Mouse (Mus musculus) MEL (cell line): ENCODE results near the gene Nosip. TPM values are rescaled to one million over a fixed set of nuclear protein-coding genes. Genes with fewer than 3 reads are reported as not detected.

ENCODE experiments used
- DNase-seq: peaks from one replicate; pipeline ENCODE4 v3.0.0; 2011; ENCODE audit warnings: low read depth, low spot score
- H3K27ac ChIP-seq: 2 replicates; pipeline ENCODE4 v1.5.1; 2012; ENCODE audit warnings: low read depth, mild to moderate bottlenecking, control low read depth, low read length, moderate library complexity; ENCODE audit not compliant: control insufficient read depth
- H3K27me3 ChIP-seq, 2 experiments: fragments of 150-350 bp in 1 of 2; sonication (generic) in 1 of 2; 2 replicates each; pipeline ENCODE4 v1.6.1; 2012; ENCODE audit warnings: low read length in 2 of 2, mild to moderate bottlenecking in 2 of 2, improper control_type of control experiment in 1 of 2, moderate library complexity in 1 of 2; ENCODE audit not compliant: insufficient read depth in 2 of 2, control insufficient read depth in 1 of 2
- H3K36me3 ChIP-seq, 2 experiments: 2 replicates each; pipeline ENCODE4 v1.6.1; 2012 to 2014; ENCODE audit warnings: low read length in 2 of 2, improper control_type of control experiment in 1 of 2, inconsistent platforms in 1 of 2, mild to moderate bottlenecking in 1 of 2; ENCODE audit not compliant: insufficient read depth in 2 of 2, control insufficient read depth in 1 of 2
- H3K4me1 ChIP-seq, 2 experiments: fragments of 150-350 bp in 1 of 2; sonication (generic) in 1 of 2; 2 replicates each; pipeline ENCODE4 v1.6.1; 2012; ENCODE audit warnings: low read length in 2 of 2, improper control_type of control experiment in 1 of 2, mild to moderate bottlenecking in 1 of 2; ENCODE audit not compliant: insufficient read depth in 2 of 2, control insufficient read depth in 1 of 2
- H3K4me3 ChIP-seq, 2 experiments: fragments of 150-350 bp in 1 of 2; sonication (generic) in 1 of 2; 2 replicates each; pipeline ENCODE4 v1.5.1; 2012; ENCODE audit warnings: low read depth in 2 of 2, low read length in 2 of 2, mild to moderate bottlenecking in 2 of 2, moderate library complexity in 2 of 2, control low read depth in 1 of 2, improper control_type of control experiment in 1 of 2; ENCODE audit not compliant: control insufficient read depth in 1 of 2, insufficient read depth in 1 of 2
- H3K79me2 ChIP-seq: 2 replicates; pipeline ENCODE4 v1.6.1; 2012; ENCODE audit warnings: mild to moderate bottlenecking, low read length, moderate library complexity; ENCODE audit not compliant: control insufficient read depth, poor library complexity, insufficient read depth
- H3K9ac ChIP-seq: 2 replicates; pipeline ENCODE4 v1.6.1; 2012; ENCODE audit warnings: low read depth, mild to moderate bottlenecking, control low read depth, low read length, moderate library complexity; ENCODE audit not compliant: control insufficient read depth, poor library complexity, severe bottlenecking
- H3K9me3 ChIP-seq: fragments of 150-350 bp; sonication (generic); replicated peaks from 2 replicates; pipeline ENCODE4 v1.6.1; 2012; ENCODE audit warnings: mild to moderate bottlenecking, low read length, improper control_type of control experiment, moderate library complexity; ENCODE audit not compliant: insufficient read depth
- BHLHE40 ChIP-seq: IDR thresholded peaks from 2 replicates; pipeline ENCODE4 v1.6.1; 2012; ENCODE audit warnings: low read depth, mild to moderate bottlenecking, inconsistent platforms, low read length, improper control_type of control experiment, borderline replicate concordance
- ELF1 ChIP-seq: IDR thresholded peaks from 2 replicates; pipeline ENCODE4 v1.6.1; 2014; ENCODE audit warnings: low read depth, mild to moderate bottlenecking, inconsistent platforms, low read length, improper control_type of control experiment, moderate library complexity
- EP300 ChIP-seq, 2 experiments: IDR thresholded peaks; 2 replicates each; pipeline ENCODE4 v1.6.1; 2011; ENCODE audit warnings: improper control_type of control experiment in 2 of 2, low read length in 2 of 2, low read depth in 1 of 2, mild to moderate bottlenecking in 1 of 2
- HCFC1 ChIP-seq: IDR thresholded peaks from 2 replicates; pipeline ENCODE4 v1.6.1; 2012; ENCODE audit warnings: low read depth, mild to moderate bottlenecking, inconsistent platforms, low read length, improper control_type of control experiment, moderate library complexity
- KAT2A ChIP-seq: conservative IDR thresholded peaks from 2 replicates; pipeline ENCODE4 v1.6.1; 2012; ENCODE audit warnings: low read depth, low read length, improper control_type of control experiment, inconsistent platforms
- MAX ChIP-seq: IDR thresholded peaks from 2 replicates; pipeline ENCODE4 v1.6.1; 2011; ENCODE audit warnings: low read length, improper control_type of control experiment
- MEF2A ChIP-seq: IDR thresholded peaks from 2 replicates; pipeline ENCODE4 v1.6.1; 2014; ENCODE audit warnings: low read depth, mild to moderate bottlenecking, inconsistent platforms, low read length, improper control_type of control experiment; ENCODE audit not compliant: poor library complexity, insufficient replicate concordance, severe bottlenecking; ENCODE audit errors: extremely low read depth
- MXI1 ChIP-seq: IDR thresholded peaks from 2 replicates; pipeline ENCODE4 v1.6.1; 2011; ENCODE audit warnings: mild to moderate bottlenecking, low read depth, low read length, improper control_type of control experiment
- MYC ChIP-seq: IDR thresholded peaks from 2 replicates; pipeline ENCODE4 v1.6.1; 2011; ENCODE audit warnings: low read depth, mild to moderate bottlenecking, low read length, improper control_type of control experiment, moderate library complexity
- NELFE ChIP-seq: IDR thresholded peaks from 2 replicates; pipeline ENCODE4 v1.6.1; 2011; ENCODE audit warnings: low read depth, low read length, improper control_type of control experiment
- NRF1 ChIP-seq: IDR thresholded peaks from 2 replicates; pipeline ENCODE4 v1.6.1; 2014; ENCODE audit warnings: low read depth, mild to moderate bottlenecking, inconsistent platforms, low read length, improper control_type of control experiment, moderate library complexity; ENCODE audit not compliant: poor library complexity, insufficient read depth, severe bottlenecking
- POLR2A ChIP-seq, 2 experiments: IDR thresholded peaks; 2 replicates each; pipeline ENCODE4 v1.6.1; 2011 to 2012; ENCODE audit warnings: low read length in 2 of 2, mild to moderate bottlenecking in 2 of 2, control low read depth in 1 of 2, improper control_type of control experiment in 1 of 2, low read depth in 1 of 2, moderate library complexity in 1 of 2; ENCODE audit not compliant: control insufficient read depth in 1 of 2, insufficient read depth in 1 of 2, poor library complexity in 1 of 2
- RCOR1 ChIP-seq: IDR thresholded peaks from 2 replicates; pipeline ENCODE4 v1.6.1; 2012; ENCODE audit warnings: low read depth, mild to moderate bottlenecking, inconsistent platforms, low read length, improper control_type of control experiment
- SIN3A ChIP-seq: IDR thresholded peaks from 2 replicates; pipeline ENCODE4 v1.6.1; 2012; ENCODE audit warnings: low read length, improper control_type of control experiment, inconsistent platforms
- SMC3 ChIP-seq: IDR thresholded peaks from 2 replicates; pipeline ENCODE4 v1.6.1; 2011; ENCODE audit warnings: low read depth, low read length, improper control_type of control experiment
- TAL1 ChIP-seq: IDR thresholded peaks from 2 replicates; pipeline ENCODE4 v1.6.1; 2012; ENCODE audit warnings: mild to moderate bottlenecking, inconsistent platforms, low read length, moderate library complexity, mixed read lengths
- TBP ChIP-seq: IDR thresholded peaks from 2 replicates; pipeline ENCODE4 v1.8.0; 2011; ENCODE audit warnings: low read depth, low read length, improper control_type of control experiment
- UBTF ChIP-seq: IDR thresholded peaks from 2 replicates; pipeline ENCODE4 v1.6.1; 2012; ENCODE audit warnings: low read depth, mild to moderate bottlenecking, inconsistent platforms, low read length, improper control_type of control experiment, moderate library complexity, borderline replicate concordance; ENCODE audit not compliant: insufficient read depth
- ZMIZ1 ChIP-seq: IDR thresholded peaks from 2 replicates; pipeline ENCODE4 v1.6.1; 2012; ENCODE audit warnings: low read depth, mild to moderate bottlenecking, inconsistent platforms, low read length, improper control_type of control experiment, moderate library complexity
- polyA plus RNA-seq, 2 experiments: library from polyadenylated mRNA; stranded (reverse) in 1 of 2; unstranded in 1 of 2; fragments of >175 nt in 1 of 2; fragments of >200 nt in 1 of 2; gene quantifications; 2 replicates each; pipeline versions ENCODE4 v1.2.1 to v1.2.4; 2012; ENCODE audit warnings: low replicate concordance in 2 of 2, low read depth in 1 of 2; ENCODE audit not compliant: insufficient read length in 2 of 2, insufficient read depth in 1 of 2, missing spikeins in 1 of 2
- total RNA-seq: library from RNA; depleted of rRNA; stranded (reverse); fragments of 300-350 nt; gene quantifications from 2 replicates; pipeline ENCODE4 v1.2.3, GENCODE M21; 2012

Nosip gene
- total and polyA plus RNA-seq, 3 experiments: 50.7 to 78.9 TPM; not detected in 1

GRCm38 (mm10) chr7:45104941-45105340 lies 42.7 kb downstream of the Nosip start:
- DNase-seq: no peak
- H3K79me2 ChIP-seq: no peaks in the 10 kb centered on the region
- TF ChIP-seq SMC3 (no peak), ELF1 (no peak), MAX (no peak), RCOR1 (no peak), POLR2A (IDR thresholded peaks at IDR 0.05; ENCODE audit: control insufficient read depth in 1 of 2, insufficient read depth in 1 of 2, low read depth in 1 of 2, low read length in 2 of 2, poor library complexity in 1 of 2) (no peak), HCFC1 (no peak), TBP (no peak), MEF2A (no peak), TAL1 (no peak), NELFE (no peak), SIN3A (no peak), UBTF (no peak)
- H3K4me3 ChIP-seq: no peak overlapping the region
- no peaks in the 10 kb centered on the region for H3K27me3 ChIP-seq
- no peaks in the 10 kb centered on the region for H3K9me3 ChIP-seq
- no peak overlapping the region for H3K27ac ChIP-seq
- no peaks in the 10 kb centered on the region; a peak in 1 of 4 replicates for H3K36me3 ChIP-seq
- no peak overlapping the region for H3K9ac ChIP-seq
- peaks cover 2 to 15% of the 10 kb centered on the region in 2 experiments; a peak in 3 of 4 replicates for H3K4me1 ChIP-seq

GRCm38 (mm10) chr7:45105491-45105890 lies 43.3 kb downstream of the Nosip start:
- Histone ChIP-seq H3K4me3 (no peak overlapping the region), H3K27ac (no peak overlapping the region), H3K9me3 (no peaks in the 10 kb centered on the region), H3K4me1 (peaks cover 2 to 15% of the 10 kb centered on the region in 2 experiments; a peak in 3 of 4 replicates)
- DNase-seq: no peak
- TF ChIP-seq HCFC1 (no peak), ELF1 (no peak), BHLHE40 (no peak), ZMIZ1 (no peak), MXI1 (no peak), UBTF (no peak), MYC (no peak), NRF1 (no peak), TAL1 (no peak), KAT2A (no peak), EP300 (IDR thresholded peaks at IDR 0.05; ENCODE audit: low read depth in 1 of 2, low read length in 2 of 2) (no peak)
- TF ChIP-seq, all 39 proteins: peak for 0
- Histone ChIP-seq H3K79me2 (no peaks in the 10 kb centered on the region), H3K9ac (no peak overlapping the region), H3K27me3 (no peaks in the 10 kb centered on the region), H3K36me3 (no peaks in the 10 kb centered on the region; a peak in 1 of 4 replicates)
